Mouse (Mus musculus): ENCODE data around the gene Hoxb9. TPM values are rescaled to one million over a fixed set of nuclear protein-coding genes. Genes with fewer than 3 reads are reported as not detected.

Gene Hoxb9
- not detected in 2 replicates for polyA plus RNA-seq (2021; fragmentation: Nextera tagmentation)
- long read RNA-seq, experiment 1: 0 reads
- long read RNA-seq, experiment 2: 0 reads

DNA sequence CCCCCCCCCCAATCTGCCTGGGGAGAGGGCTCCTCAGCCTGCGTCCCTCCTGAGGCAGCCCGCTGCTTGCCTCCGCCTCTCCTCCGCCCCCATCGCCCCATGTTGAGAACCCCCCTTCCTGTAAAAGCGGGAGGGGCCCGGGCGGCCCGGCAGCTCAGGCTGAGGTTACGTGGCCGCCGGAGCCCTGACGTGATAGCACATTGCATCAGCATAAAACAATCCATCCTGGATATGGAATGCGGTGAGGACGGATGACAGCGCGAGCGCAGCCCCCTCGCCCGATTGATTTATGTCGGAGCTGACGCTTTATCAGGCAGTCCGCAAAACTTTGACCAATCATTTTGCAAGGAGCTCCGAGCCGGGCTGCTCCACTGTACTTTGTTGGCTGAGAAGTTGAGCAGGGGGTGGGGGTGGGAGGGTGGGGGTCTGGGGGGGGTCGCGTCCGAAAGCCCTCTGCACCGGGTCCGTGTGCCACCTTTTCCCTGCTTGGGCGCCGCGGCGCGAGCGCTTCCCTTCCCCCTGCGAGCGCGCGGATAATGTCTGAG, at the start of gene Hoxb9:
Hoxb9 (plus strand) TSS at position 462 of the 545 bp plus-strand sequence.

DNA sequence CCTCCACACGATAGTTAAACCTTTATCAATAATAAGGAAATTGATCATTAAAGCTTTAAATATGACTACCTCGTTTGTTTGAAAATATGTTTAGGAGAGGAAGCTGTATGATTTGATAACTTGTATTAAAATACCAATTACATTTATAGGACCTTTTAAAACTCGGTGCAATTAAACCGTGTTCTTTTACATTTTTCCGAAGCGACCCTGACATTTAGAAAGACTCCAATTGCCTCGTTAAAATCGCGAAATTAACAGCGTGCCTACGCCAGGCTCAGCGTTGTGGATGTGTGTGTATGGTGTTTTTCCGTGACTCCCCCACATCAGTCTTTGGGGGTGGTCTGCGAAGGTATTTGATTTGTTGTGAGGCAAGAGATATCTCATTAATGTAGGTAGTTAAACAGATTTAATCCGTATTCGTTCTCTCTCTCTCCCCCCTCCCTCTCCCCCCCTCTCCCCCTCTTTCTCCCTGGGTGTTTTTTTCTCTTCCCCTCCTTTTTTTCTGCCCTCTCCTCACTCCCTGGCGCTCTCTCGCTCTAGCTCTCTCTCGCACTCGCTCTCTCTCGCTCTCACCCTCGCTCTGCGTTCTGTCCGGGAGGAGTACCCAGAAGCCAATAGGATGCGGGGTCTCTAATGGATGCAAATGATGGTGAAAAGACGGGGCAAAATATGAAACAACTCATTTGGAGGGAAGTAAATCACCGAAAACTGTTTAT, 10.8 kb downstream of the Hoxb9 start, which contains the start of gene Hoxb8:
Hoxb8 (plus strand) TSS at position 51 of the 716 bp plus-strand sequence.

DNA sequence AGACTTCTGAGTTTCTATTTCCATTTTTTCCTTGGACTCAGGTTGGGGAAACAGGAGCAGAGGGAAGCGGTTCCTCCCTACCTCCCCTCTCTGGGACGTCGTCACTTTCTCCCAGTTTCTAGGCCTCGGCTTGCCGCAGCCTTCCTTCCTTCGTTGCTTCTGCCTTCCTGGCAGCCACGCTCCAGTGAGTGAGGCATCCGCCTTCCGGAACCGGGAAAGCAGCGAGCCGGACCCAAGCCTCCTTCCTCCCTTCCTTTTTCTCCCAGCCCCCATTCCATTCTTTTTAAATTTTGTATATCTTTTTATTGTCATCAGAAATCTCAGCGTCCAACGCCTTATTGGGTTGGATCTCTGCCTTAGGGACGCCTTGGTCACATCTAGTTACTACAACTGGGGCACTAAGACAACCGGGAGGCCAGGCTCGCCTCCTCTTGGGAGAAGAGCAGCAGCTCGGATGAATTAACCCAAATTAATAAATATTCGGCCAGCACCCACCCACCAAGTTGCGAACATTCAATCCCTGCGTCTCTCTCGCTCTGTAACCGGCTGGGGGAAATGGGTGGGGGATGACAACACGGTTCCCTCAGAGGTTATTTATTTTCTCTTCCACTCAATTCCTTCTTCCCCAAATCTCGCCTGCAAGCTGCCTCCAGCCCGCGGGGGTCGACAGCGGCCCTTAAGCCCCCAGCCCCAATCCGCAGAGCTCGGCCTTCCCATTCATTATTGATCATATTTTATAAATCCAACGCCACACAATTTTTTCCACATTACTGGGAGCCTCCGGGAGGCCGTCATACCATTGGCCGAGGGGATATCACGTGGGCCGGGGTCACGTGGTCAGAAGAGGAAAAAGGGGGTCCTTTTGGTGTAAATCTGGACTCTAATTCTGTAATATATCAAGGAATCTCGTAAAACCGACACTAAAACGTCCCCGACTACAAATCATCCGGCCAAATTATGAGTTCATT, 14.8 kb downstream of the Hoxb9 start, which contains the start of gene Hoxb7:
Hoxb7 (plus strand) TSS at position 853 of the 968 bp plus-strand sequence.

DNA sequence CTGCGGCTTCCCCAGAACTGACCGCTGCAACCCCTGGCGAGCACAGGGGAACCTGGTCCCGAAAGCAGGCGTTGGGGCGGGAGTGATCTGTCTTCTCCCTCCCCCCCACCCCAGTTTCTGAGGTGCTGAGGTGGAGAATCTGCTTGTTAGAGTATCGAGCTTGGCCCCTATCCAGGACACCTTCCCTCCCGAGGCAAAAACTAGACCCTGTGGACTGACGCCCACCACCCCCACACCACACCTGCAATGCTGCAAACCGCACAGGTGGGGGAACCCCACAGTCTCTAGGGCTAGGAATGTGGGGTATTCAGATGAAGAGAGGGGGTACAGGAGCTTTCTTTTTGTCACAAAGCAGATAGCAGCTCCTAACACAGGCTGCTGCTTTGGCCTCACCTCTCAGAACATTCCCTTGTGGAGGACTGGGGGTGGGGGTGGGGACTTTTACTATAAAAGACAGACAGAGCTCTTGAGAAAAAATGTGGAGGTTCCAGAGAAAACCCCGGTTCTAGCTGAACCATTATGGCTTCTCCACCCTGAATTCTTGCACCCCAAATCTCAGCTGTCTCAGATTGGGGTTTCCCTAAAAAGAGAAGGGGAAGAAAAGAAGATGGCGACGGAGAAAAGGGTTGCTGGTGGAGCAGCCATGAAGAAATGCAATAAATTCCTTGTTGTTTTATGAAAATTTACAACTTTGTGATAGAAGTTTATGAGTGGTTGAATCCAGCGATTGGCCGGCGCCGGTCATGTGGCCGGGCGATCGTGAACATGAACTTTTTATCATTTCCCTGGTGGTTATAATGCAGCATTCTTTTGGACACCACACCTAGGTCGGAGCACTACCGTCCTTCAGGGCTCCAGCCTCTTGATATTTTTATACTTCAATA, 20.7 kb downstream of the Hoxb9 start, which contains the start of gene Hoxb6:
Hoxb6 (plus strand) TSS at position 796 of the 884 bp plus-strand sequence.

DNA sequence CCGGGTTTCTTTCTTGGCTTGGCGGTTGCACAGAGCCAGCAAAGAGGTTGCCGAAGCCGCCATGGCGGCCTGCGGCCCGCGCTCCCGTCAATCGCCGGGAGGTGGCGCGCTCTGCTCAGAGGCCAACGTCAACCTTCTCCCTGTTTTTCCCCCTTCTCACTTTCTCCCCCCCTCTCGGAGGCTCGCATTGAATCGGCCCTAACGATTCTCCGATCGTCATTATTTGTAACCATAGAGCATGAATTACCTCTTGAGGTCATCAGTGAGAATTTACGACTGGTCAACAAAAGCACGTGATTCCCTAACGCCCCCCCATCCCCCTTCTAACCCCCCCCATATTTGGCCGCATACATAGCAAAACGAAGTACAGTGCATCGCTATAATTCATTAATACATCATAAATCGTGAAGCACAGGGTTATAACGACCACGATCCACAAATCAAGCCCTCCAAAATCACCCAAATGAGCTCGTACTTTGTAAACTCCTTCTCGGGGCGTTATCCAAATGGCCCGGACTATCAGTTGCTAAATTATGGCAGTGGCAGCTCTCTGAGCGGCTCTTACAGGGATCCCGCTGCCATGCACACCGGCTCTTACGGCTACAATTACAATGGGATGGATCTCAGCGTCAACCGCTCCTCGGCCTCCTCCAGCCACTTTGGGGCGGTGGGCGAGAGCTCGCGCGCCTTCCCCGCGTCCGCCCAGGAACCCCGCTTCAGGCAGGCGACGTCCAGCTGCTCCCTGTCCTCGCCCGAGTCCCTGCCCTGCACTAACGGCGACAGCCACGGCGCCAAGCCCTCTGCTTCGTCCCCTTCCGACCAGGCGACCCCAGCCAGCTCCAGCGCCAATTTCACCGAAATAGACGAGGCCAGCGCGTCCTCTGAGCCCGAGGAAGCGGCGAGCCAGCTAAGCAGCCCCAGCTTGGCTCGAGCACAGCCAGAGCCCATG, 32.2 kb downstream of the Hoxb9 start, which contains the start of gene Hoxb5:
Hoxb5 (plus strand) TSS at position 186 of the 949 bp plus-strand sequence.

DNA sequence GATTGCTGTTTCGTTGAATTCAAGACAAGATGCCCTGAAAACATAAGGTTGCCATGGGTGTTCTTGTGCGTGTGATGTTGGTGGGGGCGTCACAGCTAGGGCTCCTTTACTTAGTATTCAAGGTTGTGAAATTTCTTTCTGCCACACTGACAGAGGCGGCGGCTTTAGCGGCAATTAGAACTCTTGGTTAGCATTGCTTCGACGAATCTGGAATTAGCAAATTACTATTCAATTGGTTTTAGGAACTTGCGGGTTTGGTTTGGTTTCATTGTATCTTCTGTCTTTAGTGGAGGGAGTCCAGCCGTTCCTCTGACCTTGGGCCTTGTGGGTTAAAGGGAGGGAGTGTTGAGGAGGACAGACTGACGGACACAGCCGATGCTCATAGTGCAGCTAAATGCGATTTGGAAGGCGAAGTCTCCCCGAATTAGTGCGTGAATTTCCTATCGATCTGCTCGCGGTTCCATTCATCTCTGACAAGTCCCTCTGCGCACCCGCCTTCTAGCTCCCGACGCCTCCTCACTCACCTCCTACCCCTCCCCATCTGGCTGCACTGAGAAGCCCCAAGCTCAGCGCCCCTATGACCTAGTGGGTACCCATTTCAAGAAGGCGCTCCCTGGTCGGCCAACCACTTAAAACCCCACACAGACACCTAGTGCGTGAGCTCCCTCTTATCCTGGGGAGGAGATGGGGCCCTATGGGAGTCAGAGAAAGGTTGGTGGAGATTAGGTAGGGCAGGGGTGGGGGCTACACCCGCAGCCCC, 46.5 kb downstream of the Hoxb9 start, which contains the start of gene Hoxb4:
Hoxb4 (plus strand) TSS at position 660 of the 760 bp plus-strand sequence.

DNA sequence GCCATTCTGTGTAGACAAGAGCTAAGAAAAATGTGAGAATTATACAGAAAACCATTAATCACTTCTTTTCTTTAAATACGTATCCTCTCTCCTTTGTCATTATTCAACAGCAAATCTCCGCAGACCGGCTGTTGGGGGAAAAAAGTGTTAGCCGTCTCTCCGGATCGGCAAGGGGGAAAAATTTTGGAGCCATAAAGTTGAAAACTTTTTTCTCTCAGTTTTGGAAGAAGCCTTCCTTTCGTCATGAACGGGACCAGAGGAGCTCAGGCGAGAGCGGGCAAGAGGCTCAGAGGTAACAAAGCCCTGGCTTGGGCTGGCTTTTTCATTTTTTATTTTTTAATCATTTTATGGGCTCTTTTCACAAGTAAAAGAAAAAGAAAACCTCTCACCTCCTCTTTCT, 51.9 kb downstream of the Hoxb9 start, which contains the start of gene Hoxb3:
Hoxb3 (plus strand) TSS at position 173 of the 400 bp plus-strand sequence.

Small RNAs within 50 kb of the gene (microRNA-seq; reads per million reads assigned to microRNA genes)
- gene Mir10a (20.6 reads per million, percentile 41 among the genes with 10 or more reads in this experiment), gene Mir196a-1 (not detected)

Other genes starting within 250 kb of the Hoxb9 start
- gene Gip, start 246.9 kb upstream of the Hoxb9 start, polyA plus RNA-seq (2021; fragmentation: Nextera tagmentation): not detected in 2 replicates
- 25.0 and 26.8 TPM in 2 replicates for gene Snf8, start 236.6 kb upstream of the Hoxb9 start, polyA plus RNA-seq (2021; fragmentation: Nextera tagmentation)
- gene Ube2z, start 206.1 kb upstream of the Hoxb9 start, polyA plus RNA-seq (2021; fragmentation: Nextera tagmentation): 6.6 and 6.9 TPM in 2 replicates
- 1,392 and 1,732 TPM in 2 replicates for gene Atp5g1, start 195.8 kb upstream of the Hoxb9 start, polyA plus RNA-seq (2021; fragmentation: Nextera tagmentation)
- 0.09 and 0.21 TPM in 2 replicates for gene Calcoco2, start 159.5 kb upstream of the Hoxb9 start, polyA plus RNA-seq (2021; fragmentation: Nextera tagmentation)
- 0.06 and 0.10 TPM in 2 replicates for gene Ttll6, start 137.7 kb upstream of the Hoxb9 start, polyA plus RNA-seq (2021; fragmentation: Nextera tagmentation)
- not detected in 2 replicates for gene Hoxb13, start 77.1 kb upstream of the Hoxb9 start, polyA plus RNA-seq (2021; fragmentation: Nextera tagmentation)
- gene Hoxb8, start 10.4 kb downstream of the Hoxb9 start, polyA plus RNA-seq (2021; fragmentation: Nextera tagmentation): not detected in 2 replicates
- gene Hoxb7, start 15.2 kb downstream of the Hoxb9 start, polyA plus RNA-seq (2021; fragmentation: Nextera tagmentation): not detected in 2 replicates
- not detected in 2 replicates for gene Hoxb6, start 21.0 kb downstream of the Hoxb9 start, polyA plus RNA-seq (2021; fragmentation: Nextera tagmentation)
- not detected in 2 replicates for gene Hoxb5, start 31.9 kb downstream of the Hoxb9 start, polyA plus RNA-seq (2021; fragmentation: Nextera tagmentation)
- not detected in 2 replicates for gene Hoxb4, start 46.8 kb downstream of the Hoxb9 start, polyA plus RNA-seq (2021; fragmentation: Nextera tagmentation)
- not detected in 2 replicates for gene Hoxb3, start 51.9 kb downstream of the Hoxb9 start, polyA plus RNA-seq (2021; fragmentation: Nextera tagmentation)
- not detected in 2 replicates for gene Hoxb2, start 79.1 kb downstream of the Hoxb9 start, polyA plus RNA-seq (2021; fragmentation: Nextera tagmentation)
- gene Hoxb1, start 94.3 kb downstream of the Hoxb9 start, polyA plus RNA-seq (2021; fragmentation: Nextera tagmentation): not detected in 2 replicates
- gene Skap1, start 193.1 kb downstream of the Hoxb9 start, polyA plus RNA-seq (2021; fragmentation: Nextera tagmentation): 1.9 TPM in 2 replicates